Mouse (Mus musculus) liver, postnatal 0 days (tissue): ENCODE results near the gene Ubxn10.

ENCODE experiments used
- CTCF ChIP-seq: sonication (generic); IDR thresholded peaks from 2 replicates; pipeline ENCODE4 v1.5.1; 2016; ENCODE audit warnings: antibody characterized with exemption, low read depth
- EP300 ChIP-seq: IDR thresholded peaks from 2 replicates; pipeline ENCODE4 v1.6.1; 2016; ENCODE audit warnings: antibody characterized with exemption, low read depth, mild to moderate bottlenecking

DNA sequence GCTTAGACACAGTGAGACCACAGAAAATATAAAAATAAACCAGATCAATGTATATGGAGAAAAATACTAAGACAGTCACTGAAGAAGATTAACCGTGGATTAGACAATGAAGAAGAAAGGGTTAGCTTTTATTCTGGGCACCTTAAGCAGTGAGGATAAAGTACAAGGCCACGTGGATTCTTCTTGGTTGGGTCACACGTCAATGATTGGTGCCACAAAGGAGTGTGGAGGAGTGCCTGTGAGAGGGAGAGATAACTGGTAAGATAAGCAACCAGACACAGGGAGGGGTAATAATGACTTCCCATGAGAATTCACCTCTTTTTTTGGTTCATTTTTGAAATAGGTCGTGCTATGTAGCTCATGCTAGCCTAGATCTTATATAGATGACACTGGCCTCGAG, 35.4 kb upstream of the Ubxn10 start:
- TF ChIP-seq CTCF (no peak), EP300 (no peak)
